Mouse (Mus musculus) heart, embryonic 13.5 days (tissue): Measurements from ENCODE around the gene Crocc. TPM values are rescaled to one million over a fixed set of nuclear protein-coding genes. Genes with fewer than 3 reads are reported as not detected.
A peak's percentile ranks its signal among the peaks of the same experiment; 100 is the strongest.

Experiments used
- ATAC-seq: fragments of 200-750 bp; cut with Nextera tagmentation; 2 replicates; pipeline ENCODE4 v1.8.0; 2017; ENCODE audit warnings: moderate TSS enrichment; ENCODE audit not compliant: insufficient number of reproducible peaks, low FRiP score, low TSS enrichment; ENCODE audit errors: extremely low read depth
- H3K27ac ChIP-seq: fragments of 300-500 bp; sonication (generic); replicated peaks from 2 replicates; pipeline ENCODE4 v1.5.1; 2015; ENCODE audit warnings: moderate library complexity, mild to moderate bottlenecking, inconsistent platforms
- H3K27me3 ChIP-seq: fragments of 300-500 bp; sonication (generic); replicated peaks from 2 replicates; pipeline ENCODE4 v1.6.1; 2015; ENCODE audit warnings: mild to moderate bottlenecking, inconsistent platforms
- H3K36me3 ChIP-seq: fragments of 300-500 bp; sonication (generic); 2 replicates; pipeline ENCODE4 v1.6.1; 2015; ENCODE audit warnings: mild to moderate bottlenecking, inconsistent platforms
- H3K4me1 ChIP-seq: fragments of 300-500 bp; sonication (generic); 2 replicates; pipeline ENCODE4 v1.6.1; 2015; ENCODE audit warnings: inconsistent platforms
- H3K4me2 ChIP-seq: fragments of 300-500 bp; sonication (generic); 2 replicates; pipeline ENCODE4 v1.6.1; 2015; ENCODE audit warnings: inconsistent platforms, mild to moderate bottlenecking, moderate library complexity
- H3K4me3 ChIP-seq: fragments of 300-500 bp; sonication (generic); 2 replicates; pipeline ENCODE4 v1.5.1; 2015; ENCODE audit warnings: moderate library complexity, mild to moderate bottlenecking, inconsistent platforms
- H3K9ac ChIP-seq: fragments of 300-500 bp; sonication (generic); 2 replicates; pipeline ENCODE4 v1.6.1; 2015; ENCODE audit warnings: inconsistent platforms, mild to moderate bottlenecking, moderate library complexity
- H3K9me3 ChIP-seq: fragments of 300-500 bp; sonication (generic); 2 replicates; pipeline ENCODE4 v1.6.1; 2016; ENCODE audit warnings: inconsistent platforms
- WGBS: fragments of 180-500 bp; shearing (Covaris S2); methylation state at CpG from one replicate; pipeline ENCODE4 v1.1.7; 2015; ENCODE audit warnings: mixed read lengths; 5-methylcytosine and 5-hydroxymethylcytosine counted together
- polyA plus RNA-seq: library from polyadenylated mRNA; unstranded; fragments of >200 nt; fragmentation: Nextera tagmentation; extraction: Ambion mirVana; gene quantifications from 2 replicates; pipeline ENCODE4 v1.2.1, GENCODE M21; 2015

The Crocc gene
- polyA plus RNA-seq, 1 experiment from 2014 or later: 3.4 TPM

DNA sequence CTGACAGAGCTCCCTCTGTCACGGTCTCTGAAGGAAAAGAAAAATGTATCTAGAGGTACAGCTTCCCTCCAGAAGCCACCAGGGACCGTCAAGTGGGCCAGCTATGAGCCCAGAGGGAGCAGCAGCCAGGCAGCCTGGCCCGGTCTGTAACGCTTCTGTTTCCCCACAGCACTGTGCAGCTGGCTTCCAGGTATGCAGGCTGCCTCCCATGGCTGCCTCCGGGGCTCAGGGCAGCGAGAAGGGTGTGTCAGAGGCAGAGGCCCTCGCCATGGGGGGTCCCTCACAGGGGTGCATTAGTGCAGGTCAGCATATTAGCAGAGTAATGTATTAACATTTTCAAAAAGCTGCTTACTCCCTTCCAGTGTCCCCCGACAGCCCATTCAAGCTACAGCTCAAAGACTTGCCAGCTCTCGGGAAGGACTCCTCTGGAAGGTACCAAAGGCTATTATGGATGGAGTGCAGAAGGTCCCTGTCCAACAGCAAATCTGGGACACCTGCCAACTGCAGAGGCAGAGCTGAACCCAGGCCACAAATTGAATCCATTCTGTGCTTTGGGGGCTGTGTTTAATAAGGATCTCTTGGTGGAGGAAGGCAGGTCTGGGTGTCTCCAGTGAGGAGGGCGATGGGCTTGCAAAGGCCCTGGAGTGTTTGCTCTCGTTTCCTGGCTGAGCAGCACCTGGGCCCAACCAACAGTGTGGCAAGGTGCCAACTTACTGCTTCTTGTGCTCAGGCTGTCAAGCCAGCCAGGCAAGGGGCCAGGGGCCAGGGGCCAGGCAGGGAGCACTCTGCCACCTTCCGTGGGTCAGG is 6.6 kb upstream of the Crocc start:
- H3K4me1 ChIP-seq: peaks cover 41% of the 10 kb centered on the region
- peaks cover 67% of the 10 kb centered on the region for H3K36me3 ChIP-seq
- no peaks in the 10 kb centered on the region for H3K27me3 ChIP-seq
- H3K4me2 ChIP-seq: no peak overlapping the region
- H3K4me3 ChIP-seq: no peak overlapping the region
- peak overlapping the region; percentile 52; the same call in 1 of the 2 replicates for H3K9ac ChIP-seq
- H3K27ac ChIP-seq: peak overlapping the region; percentile 65
- no peaks in the 10 kb centered on the region for H3K9me3 ChIP-seq
- 73% methylated on average over 12 of the region's 12 CpGs for WGBS
- no peak for ATAC-seq

DNA sequence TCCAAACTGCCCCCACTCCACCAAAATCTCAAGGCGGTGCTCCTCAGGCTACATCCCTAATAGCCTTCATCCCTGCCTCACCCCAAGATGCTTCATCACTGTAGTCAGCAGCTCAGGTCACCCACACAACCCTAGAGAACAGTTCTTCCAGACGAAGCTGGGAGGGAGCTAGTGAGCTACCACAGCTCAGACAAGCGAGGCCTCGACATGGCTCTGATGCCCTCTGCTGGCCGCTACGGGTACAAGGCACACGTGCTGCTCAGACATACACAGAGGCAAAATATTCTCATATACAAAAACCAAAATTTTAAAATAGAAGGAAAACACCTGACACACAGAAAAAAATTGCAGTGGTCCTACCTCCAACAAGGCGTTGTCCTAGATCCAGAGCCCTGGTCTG is 4.8 kb upstream of the Crocc start:
- H3K27me3 ChIP-seq: no peaks in the 10 kb centered on the region
- H3K27ac ChIP-seq: no peak overlapping the region
- WGBS: 6% methylated on average over 8 of the region's 8 CpGs
- no peak overlapping the region for H3K4me2 ChIP-seq
- H3K36me3 ChIP-seq: peaks cover 49% of the 10 kb centered on the region
- ATAC-seq: no peak
- no peak overlapping the region for H3K4me3 ChIP-seq
- peaks cover 49% of the 10 kb centered on the region for H3K4me1 ChIP-seq
- H3K9me3 ChIP-seq: no peaks in the 10 kb centered on the region
- H3K9ac ChIP-seq: no peak overlapping the region

DNA sequence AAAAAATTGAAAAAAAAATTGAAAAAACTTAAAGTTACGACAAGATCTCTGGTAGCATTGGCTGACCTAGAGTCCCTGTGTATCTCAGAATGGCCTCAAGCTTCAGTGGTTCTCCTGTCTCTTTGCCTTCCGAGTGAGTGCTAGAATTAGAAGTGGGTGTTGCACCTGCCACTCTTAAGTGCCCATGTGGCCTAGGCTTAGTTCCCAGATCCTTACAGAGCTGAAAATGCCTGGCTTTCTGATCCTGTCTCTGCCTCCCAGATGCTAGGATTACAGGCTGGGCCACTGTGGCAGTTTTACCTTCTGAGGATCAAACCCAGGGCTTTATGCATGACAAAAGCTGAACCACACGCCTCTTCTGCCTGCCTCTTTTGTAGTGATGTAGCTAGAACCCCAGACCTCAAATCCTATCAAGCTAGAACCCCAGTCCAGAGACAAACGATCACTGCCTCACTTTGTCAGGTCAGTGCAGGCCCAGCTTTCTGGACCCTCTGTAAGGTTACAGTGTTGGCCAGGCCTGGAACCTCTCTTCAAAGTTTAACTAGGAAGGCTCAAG is 3.8 kb upstream of the Crocc start:
- no peak overlapping the region for H3K9ac ChIP-seq
- ATAC-seq: no peak
- no peaks in the 10 kb centered on the region for H3K9me3 ChIP-seq
- 75% methylated on average over 4 of the region's 4 CpGs for WGBS
- H3K4me1 ChIP-seq: peaks cover 49% of the 10 kb centered on the region
- no peak overlapping the region for H3K4me2 ChIP-seq
- H3K27me3 ChIP-seq: no peaks in the 10 kb centered on the region
- no peak overlapping the region for H3K4me3 ChIP-seq
- H3K36me3 ChIP-seq: peaks cover 40% of the 10 kb centered on the region
- no peak overlapping the region for H3K27ac ChIP-seq

DNA sequence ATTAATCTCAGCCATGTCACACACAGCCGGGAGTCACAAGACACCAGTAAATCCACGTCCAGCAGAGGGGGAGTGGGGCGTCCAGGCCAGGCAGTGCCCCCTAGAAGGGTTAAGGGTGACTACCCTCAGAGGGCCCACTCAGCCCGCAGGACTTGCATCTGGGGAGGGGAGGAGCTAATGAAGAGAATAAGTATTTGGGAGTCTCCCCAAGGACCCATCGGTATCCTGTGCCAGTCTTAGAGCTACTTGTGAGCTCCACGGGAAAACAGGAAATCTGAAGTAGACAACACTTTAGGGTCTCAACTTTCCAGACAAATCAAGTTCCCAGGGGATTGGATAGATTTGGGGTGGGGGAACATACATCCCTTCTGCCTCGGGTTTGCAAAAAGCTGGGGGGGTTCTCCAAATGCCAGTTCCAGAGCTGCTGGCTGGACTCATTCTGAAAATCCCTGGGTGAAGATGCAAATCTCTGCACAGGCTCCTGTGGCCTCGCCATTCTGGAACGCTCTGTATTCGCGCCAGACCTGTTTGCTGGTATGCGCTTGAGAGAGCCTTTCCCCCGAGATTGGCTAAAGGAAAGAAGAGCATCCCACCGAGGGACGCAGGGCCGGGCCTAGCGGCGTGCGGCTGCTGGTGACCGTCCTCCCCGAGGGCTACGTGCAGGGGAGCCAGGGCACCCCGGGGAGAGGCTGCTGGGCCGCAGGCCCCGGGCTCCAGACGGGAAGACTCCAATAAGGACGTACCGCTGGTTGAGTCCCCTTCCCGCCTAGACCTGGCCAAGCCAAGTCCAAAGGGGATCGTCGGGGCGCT is 529 bp downstream of the Crocc start:
- H3K4me3 ChIP-seq: peak overlapping the region; percentile 77
- H3K36me3 ChIP-seq: peaks cover 28% of the 10 kb centered on the region
- no peaks in the 10 kb centered on the region for H3K27me3 ChIP-seq
- peak overlapping the region; percentile 85 for H3K4me2 ChIP-seq
- ATAC-seq: no peak; the same call in 1 of the 2 replicates
- 2% methylated on average over 32 of the region's 32 CpGs for WGBS
- peak overlapping the region; percentile 91 for H3K27ac ChIP-seq
- no peaks in the 10 kb centered on the region for H3K9me3 ChIP-seq
- peak overlapping the region; percentile 92 for H3K9ac ChIP-seq
- H3K4me1 ChIP-seq: peaks cover 22% of the 10 kb centered on the region

DNA sequence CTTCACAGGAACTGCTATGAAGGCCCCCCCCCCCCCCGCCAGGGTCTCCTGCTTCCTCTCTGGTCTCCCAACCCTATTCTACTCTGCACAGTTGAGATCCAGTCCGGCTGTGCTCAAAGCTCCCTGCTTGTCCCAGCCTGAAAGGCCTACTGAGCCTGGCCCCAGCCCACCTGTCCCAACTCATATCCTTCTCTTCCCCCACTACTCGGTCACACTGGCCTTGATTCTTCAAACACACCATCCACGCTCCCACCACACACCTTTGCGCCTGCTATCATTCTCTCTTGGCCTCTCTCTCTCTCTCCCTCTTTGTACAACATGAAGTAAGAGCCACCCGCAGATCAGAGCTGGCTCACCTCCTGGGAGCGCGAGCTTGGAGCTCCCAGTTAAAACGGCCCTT is 1.5 kb downstream of the Crocc start:
- Histone ChIP-seq H3K27ac (no peak overlapping the region), H3K9me3 (no peaks in the 10 kb centered on the region), H3K4me2 (peak overlapping the region; percentile 85), H3K4me1 (peaks cover 27% of the 10 kb centered on the region), H3K36me3 (peaks cover 30% of the 10 kb centered on the region), H3K4me3 (no peak overlapping the region), H3K27me3 (no peaks in the 10 kb centered on the region), H3K9ac (peak overlapping the region; percentile 47)
- 74% methylated on average over 9 of the region's 9 CpGs for WGBS
- no peak for ATAC-seq

DNA sequence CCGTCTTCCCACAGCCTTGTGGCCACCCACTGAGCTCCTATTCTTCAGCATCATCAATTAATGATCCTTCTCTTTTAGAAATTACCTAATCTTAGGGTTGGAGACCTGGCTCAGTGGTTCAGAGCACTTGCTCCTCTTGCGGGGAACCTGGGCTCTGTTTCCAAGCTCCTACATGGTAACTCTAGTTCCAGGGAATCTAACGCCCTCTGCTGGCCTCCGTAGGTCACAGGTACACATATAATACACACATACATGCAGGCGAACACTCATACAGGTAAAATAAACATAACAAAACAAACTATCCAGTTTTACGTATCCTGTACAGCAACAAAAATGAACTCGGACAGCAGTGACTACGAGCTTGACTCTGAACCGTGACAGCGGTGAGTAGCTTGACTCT is 3.4 kb downstream of the Crocc start:
- H3K4me3 ChIP-seq: no peak overlapping the region
- no peak overlapping the region for H3K4me2 ChIP-seq
- H3K27me3 ChIP-seq: no peaks in the 10 kb centered on the region
- 93% methylated on average over 10 of the region's 10 CpGs for WGBS
- no peak for ATAC-seq
- H3K4me1 ChIP-seq: peaks cover 42% of the 10 kb centered on the region
- H3K9me3 ChIP-seq: no peaks in the 10 kb centered on the region
- H3K9ac ChIP-seq: no peak overlapping the region
- no peak overlapping the region for H3K27ac ChIP-seq
- H3K36me3 ChIP-seq: peaks cover 36% of the 10 kb centered on the region

DNA sequence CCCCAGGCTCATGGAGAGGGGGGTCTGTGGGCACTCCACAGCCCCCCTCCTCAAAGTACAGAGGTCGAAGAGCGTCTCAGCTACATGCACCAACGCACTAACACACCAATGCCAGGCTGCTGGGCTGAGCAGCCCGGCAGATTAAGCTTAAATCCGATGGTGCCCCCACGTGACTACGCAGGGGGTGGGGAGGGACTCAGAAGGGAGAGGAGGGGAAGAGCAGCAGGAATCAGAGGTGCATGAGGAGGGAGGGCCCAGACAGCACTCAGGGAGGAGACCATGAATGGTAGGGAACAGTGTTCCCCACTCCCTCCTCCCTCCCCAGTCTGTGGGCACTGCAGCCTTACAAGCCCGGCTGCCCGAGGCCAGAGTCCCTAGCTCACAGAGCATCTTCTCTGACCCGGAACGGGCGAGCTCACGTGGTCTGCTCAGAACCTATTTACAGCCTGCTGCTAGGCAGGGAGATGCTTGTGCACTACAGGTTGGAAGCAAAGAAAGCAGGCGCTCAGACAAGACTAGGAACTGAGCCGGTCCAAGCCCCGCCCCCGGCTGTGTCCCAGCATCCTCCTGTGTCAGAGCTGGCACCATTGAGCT is 6.7 kb downstream of the Crocc start:
- H3K27ac ChIP-seq: peak overlapping the region; percentile 59
- peaks cover 22% of the 10 kb centered on the region for H3K4me1 ChIP-seq
- peak overlapping the region; percentile 24 for H3K4me3 ChIP-seq
- H3K4me2 ChIP-seq: peak overlapping the region; percentile 48
- peak overlapping the region; percentile 73 for H3K9ac ChIP-seq
- no peaks in the 10 kb centered on the region for H3K9me3 ChIP-seq
- 34% methylated on average over 17 of the region's 17 CpGs for WGBS
- no peak; the same call in 1 of the 2 replicates for ATAC-seq
- H3K27me3 ChIP-seq: no peaks in the 10 kb centered on the region
- H3K36me3 ChIP-seq: peaks cover 36% of the 10 kb centered on the region

DNA sequence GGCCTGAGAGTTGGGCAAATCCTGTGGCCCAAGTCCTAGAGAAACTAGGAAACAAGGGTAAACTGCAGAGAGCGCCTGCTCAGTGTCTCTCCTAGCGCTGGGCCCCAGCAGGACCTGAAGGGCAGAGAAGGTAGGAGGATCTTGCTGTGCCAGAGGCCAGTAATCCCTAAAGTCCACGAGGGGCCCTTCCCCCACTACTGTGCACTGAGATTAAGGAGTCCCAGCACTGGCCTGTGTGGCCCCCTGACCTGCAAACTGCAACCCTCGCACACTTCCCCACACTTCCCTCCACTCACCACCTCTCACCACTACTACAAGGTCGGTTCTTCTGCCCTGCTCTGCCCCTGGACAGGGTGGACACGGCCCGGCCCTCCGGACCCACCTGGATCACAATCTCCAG is 7.2 kb downstream of the Crocc start:
- Histone ChIP-seq H3K4me2 (peak overlapping the region; percentile 48), H3K4me3 (peak overlapping the region; percentile 24; the same call in 1 of the 2 replicates), H3K27ac (peak overlapping the region; percentile 59), H3K36me3 (peaks cover 36% of the 10 kb centered on the region), H3K4me1 (peaks cover 21% of the 10 kb centered on the region), H3K27me3 (no peaks in the 10 kb centered on the region), H3K9me3 (no peaks in the 10 kb centered on the region), H3K9ac (peak overlapping the region; percentile 73)
- WGBS: 37% methylated on average over 8 of the region's 8 CpGs
- no peak for ATAC-seq

DNA sequence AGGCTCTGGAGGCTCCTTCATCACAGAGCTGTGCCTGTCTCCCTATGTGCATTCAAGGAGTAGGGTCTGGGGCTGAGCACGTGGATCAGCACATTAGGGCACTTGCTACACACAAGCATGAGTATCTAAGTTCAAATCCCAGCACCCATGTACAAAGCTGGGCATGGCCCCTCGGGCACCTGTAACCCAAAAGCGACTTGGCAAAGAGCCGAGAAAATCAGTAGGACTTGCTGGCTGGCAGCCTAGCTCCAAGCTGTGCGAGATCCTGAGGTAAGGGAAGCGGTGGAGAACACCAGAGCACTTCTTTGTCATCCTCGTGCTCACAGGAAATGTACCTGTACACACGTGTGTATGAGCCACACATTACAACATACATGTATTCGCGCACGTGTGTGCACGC is 7.9 kb downstream of the Crocc start:
- no peak for ATAC-seq
- Histone ChIP-seq H3K36me3 (peaks cover 31% of the 10 kb centered on the region), H3K27ac (no peak overlapping the region), H3K9me3 (no peaks in the 10 kb centered on the region), H3K27me3 (no peaks in the 10 kb centered on the region), H3K4me1 (peaks cover 21% of the 10 kb centered on the region), H3K4me2 (peak overlapping the region; percentile 48; the same call in 1 of the 2 replicates), H3K9ac (peak overlapping the region; percentile 73), H3K4me3 (no peak overlapping the region)
- 86% methylated on average over 12 of the region's 12 CpGs for WGBS

DNA sequence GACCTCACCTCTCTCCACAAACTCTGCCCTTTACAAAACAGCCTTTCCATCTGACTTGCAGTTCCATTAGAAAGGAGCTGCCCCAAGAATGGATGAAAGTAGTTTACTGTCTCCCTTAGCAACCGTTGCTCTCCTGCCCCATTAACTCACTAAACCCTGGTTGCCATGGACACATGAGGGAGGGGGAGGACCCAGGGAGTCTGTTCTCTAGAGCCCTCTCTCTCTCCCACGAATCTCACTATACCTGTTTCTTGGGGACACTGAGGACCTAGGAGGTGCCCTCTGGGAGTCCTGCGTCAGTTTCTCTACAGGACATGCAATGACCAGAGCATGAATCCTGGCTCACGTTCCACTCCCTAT is 10.9 kb downstream of the Crocc start:
- Histone ChIP-seq H3K36me3 (peaks cover 25% of the 10 kb centered on the region), H3K4me2 (no peak overlapping the region), H3K27ac (no peak overlapping the region), H3K9me3 (no peaks in the 10 kb centered on the region), H3K4me1 (peaks cover 25% of the 10 kb centered on the region), H3K27me3 (no peaks in the 10 kb centered on the region), H3K9ac (no peak overlapping the region), H3K4me3 (no peak overlapping the region)
- WGBS: 61% methylated on average over 4 of the region's 4 CpGs
- no peak for ATAC-seq

DNA sequence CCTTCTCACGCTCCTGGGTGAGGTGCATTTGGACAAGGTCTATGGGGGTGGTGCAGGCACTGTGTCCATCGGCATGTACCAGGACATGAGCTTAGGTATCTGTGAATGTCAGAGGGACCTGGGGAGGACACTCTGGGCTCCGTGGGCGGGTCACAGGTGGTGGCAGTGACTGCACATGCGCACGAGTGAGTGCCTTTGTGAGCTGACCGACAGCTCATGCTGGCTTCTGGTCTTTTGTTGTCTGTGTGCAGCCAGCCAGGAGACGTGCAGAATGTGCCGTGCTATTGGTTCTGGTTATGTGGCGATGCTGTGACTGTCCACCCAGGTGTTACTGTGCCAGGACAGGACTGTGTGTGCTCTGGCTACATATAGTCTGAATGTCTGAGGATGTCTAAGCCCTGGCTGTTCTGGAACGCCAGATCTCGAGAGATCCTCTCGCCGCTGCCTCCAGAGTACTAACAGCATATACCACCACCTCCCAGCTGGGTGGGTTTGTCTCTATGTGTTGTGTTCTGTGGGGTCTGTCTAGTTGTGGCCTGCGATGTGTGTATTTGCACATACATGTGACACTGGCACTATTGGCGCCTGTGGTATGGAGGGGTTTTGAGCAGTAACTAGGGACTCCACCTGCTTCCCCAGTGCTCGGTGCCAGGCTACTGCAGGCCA is 11.4 kb downstream of the Crocc start:
- Histone ChIP-seq H3K27me3 (no peaks in the 10 kb centered on the region), H3K9me3 (no peaks in the 10 kb centered on the region), H3K36me3 (peaks cover 26% of the 10 kb centered on the region), H3K4me2 (no peak overlapping the region), H3K4me3 (no peak overlapping the region), H3K4me1 (peaks cover 20% of the 10 kb centered on the region), H3K27ac (no peak overlapping the region), H3K9ac (no peak overlapping the region)
- WGBS: 84% methylated on average over 17 of the region's 17 CpGs
- no peak for ATAC-seq
